Mouse (Mus musculus) heart, adult 18-20 months (tissue): ENCODE measurements at regions not wholly inside any gene's neighbourhood (a gene's known extent, or its start where the extent isn't known, plus 50 kb on each side); places are given as distances from the start of the nearest gene placed in this dataset.
A peak's percentile ranks its signal among the peaks of the same experiment; 100 is the strongest.

ENCODE experiments used
- DNase-seq, 2 experiments: peaks; one replicate each; pipeline ENCODE4 v3.0.0; 2021 to 2022; ENCODE audit warnings: mixed read lengths in 1 of 2

DNA sequence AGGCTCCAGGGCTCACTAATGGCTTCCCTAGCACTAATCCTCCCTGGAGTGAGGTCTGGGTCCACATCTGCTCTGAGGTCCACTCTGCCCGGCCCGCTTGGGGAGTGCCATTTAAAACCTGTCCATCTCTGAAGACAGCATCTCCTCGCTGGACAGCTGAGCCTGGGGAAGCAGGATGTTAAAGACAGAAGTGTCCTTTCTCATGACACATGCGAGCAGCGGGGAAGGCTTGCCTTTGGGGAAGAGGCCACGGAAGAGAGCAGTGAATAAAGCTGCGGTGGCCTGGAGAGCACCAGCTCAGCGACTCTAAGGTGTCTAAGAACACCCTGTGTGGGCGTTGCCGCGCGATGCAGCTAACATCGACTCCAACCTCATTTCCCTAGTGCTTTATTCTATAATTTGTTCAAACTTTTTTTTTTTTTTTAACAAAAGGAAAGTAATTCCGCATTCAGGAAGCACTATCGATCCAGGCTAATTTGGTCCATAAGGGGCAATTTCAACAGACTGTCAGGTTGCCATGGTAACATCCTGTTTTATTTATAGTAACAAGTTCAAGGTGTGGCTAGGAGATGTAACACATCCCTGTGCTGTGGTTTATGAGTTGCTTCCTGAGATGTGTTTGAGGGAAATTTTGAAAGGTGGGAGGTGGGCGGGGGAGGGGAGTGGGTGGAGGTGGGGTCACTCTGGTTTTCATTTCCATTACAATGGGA is 120.0 kb downstream of the Cartpt start:
- DNase-seq: no peak

DNA sequence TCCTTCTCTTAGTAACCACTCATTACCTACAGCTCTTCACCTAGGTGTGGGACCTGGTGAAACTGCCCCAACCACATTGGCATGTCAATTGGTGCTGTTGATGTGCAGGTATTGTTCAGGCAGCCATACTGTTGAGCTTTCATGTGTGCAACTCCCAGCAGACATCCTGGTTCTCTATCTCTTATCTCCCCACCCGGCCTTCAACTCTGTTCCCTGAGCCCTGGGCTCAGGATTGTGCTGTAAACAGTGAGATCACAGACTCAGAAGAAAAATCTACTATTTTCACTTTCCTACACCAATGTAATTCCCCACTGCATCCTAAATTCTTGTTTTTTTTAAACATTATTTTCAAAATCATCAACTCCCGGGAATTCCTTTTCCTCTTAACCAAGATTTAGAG is 122.1 kb downstream of the Cartpt start:
- DNase-seq: no peak

DNA sequence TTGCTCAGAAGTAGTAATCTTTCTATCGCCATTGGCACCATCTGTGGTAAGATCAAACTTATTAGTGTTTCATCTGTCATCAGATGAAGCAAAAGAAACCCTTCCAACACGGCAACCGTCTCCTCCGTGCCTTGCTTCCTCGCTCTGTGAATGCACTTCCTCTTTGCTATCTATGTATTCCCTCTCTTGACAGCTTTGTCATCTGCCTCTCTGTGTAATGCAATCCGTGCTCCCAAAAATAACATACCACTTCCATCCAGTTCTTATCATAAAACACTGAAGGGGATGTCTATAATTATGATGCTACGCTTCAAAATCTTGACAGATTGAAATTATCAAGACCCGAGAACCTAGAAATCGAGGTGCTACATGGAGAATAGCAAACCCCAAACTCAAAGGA is 123.2 kb downstream of the Cartpt start:
- no peak for DNase-seq

DNA sequence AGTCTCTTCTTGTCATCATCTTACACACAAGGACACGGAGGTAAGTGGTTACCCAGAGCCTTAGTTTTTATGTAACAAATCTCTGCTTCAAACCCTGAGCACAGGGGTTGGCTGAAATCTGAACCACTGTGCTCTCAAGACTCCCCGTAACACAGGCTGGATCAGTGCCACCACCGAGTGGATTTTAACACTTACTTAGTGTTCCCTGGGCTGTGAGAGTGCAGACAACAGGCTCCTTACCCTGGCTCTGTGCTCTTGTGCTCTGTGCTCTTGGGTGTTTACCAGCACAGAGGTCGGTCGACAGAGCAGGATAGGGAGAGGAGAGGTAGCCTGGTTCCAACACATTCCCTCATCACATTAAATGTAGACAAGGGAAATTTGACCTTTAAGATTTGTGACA is 134.9 kb downstream of the Cartpt start:
- peak in 1 of 2 experiments; percentile 23 for DNase-seq

DNA sequence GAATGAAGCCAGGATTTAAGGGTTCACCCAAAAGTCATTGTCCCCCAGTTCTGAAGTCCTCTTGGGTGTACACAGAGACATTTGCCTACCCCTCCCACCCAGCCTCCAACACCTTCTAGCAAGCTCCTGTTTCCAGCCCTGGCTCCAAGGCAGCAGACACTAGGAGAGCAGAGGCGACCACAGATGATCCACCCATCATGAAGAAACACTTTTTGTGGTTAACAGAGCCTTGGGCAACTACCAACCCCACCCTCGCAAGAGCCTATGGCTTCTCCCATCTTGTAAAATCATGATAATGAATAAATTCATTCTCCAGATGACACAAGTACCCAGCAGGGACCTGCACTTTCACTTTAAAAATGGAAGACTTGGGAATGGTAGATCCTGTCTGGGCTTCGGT is 136.1 kb downstream of the Cartpt start:
- no peak for DNase-seq

DNA sequence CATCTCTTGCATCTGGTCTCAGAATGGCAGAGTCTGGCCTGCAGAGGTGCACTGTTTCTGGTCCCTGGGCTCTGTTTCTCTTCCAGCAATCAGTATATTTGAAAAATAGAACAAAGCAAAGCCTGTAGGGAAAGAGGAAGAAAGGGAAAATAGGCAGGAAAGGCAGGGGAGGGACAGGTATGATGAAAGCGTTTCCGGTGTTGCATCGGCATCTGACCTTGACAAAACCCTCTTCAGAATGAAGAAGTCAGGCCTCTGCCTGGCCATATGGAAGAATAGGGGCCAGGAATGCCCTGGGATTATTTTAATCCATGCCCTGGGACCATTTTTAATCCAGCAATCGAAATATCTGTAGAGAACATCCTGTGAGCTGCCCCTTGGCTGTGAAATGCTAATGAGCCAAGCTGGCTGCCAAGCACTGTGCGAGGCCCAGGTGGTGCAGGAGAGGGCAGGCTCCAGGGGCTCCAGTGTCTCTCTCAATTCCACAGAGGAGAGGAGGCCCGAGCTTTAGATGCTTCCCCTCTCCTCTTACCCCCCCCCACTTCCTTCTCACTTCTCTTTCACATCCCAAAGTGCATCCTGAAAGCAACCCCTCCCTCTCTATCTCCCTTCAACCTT is 136.7 kb downstream of the Cartpt start:
- DNase-seq: no peak

DNA sequence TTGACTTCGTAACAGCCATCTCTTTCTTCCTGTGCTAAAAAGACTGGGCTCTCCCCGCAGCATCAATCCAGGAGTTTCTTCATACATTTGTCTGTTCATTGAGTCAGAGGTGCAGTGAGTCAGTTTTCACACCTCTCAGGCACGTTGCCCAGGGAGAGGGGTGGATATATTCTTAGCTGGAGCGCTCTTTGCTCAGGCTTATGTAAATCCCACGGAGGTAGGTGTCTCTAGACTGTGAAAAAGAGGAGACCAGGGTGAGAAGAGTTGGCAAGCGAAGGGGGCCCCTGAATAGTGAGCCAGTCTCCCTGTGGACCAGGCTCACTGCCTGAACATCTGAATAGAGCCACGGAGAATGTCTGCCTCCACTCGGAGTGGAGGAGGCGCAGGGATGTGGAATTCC is 139.0 kb downstream of the Cartpt start:
- DNase-seq: no peak

DNA sequence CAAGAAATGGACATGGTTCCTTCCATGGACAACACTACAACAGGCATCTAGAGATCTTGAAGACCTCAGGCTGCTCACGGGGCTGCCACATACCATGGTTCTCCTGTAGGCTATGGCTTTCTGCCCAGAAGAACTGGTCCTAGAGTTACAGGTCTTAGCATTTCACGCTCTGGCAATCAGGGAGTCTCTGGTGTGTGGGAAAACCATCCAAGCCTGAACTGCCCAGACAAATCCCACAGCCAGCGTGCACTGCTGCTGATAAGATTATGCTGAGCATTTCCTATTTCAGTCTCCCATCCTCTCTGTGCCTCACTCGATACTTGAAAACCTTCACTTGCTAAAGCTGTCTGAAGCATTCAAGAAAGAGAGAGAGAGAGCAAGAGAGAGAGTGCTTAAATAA is 139.5 kb downstream of the Cartpt start:
- no peak for DNase-seq

DNA sequence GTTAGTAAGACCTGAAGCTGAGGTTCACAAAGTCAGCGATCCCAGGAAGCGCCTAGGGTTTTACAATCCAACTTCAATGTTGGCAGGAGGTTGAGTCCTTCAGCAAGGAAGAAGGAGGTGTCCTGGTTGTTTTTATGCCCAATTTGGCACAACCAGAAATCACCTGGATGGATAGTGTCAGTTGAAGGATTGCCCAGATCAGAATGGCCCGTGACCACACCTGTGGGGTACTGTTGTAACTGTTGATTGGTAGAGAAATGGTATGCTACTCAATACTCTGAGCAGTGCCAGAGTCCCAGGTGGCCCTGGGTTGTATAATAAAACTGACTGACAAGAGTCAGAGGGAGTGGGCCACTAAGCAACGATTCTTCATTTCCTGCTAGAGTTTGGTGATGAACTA is 140.2 kb downstream of the Cartpt start:
- no peak for DNase-seq

DNA sequence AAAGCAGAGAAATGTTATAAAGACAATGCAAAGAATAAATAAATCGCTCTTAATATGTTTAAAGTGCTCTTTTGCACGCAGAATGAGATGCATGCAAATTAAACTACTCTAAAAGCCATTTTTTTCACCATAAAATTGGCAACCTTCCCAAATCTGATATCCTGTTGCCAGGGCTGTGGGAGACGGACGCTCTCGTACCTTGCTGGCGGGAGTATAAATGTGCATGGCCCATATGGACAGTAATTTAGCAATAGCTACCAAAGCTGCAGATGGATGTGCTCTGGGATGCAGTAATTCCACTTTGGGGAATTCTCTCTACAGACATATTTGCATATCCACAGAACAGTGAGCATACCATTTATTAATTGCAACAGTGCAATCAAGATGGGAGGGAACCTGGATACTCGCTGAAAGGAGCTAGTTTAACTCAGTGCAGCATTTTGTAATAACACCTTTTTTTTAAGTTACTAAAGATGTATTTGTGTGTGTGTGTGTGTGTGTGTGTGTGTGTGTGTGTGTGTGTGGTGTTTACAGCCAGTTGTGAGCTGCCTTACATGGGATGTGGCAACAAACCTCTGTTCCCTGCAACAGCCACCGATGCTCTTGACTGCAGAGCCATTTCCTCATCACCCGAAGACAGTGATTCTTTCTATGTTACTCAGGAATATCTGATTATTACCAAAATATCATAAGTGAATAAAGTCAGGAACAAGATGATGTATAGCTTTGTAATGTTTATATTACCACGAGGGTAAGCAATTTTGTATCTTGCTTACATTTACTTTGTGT is 141.4 kb downstream of the Cartpt start:
- DNase-seq: no peak

DNA sequence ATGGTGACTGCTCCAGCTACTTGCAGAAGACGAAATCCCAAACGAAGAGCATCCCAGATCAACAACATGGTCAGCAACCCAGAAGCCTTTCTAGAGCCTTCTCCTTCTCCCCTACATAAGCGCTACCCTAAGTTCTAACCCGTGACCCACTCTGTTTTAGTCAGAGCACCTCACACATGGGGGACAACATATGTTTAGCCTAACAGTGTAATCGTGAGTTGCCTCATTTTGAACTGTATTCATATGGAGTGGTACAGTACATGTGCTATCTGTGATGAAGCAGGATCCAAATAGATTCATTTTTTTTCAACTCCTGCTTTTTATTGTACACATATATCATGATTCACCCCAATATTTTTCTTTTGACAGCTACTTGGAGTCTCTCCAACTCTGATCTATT is 146.2 kb downstream of the Cartpt start:
- DNase-seq: no peak

DNA sequence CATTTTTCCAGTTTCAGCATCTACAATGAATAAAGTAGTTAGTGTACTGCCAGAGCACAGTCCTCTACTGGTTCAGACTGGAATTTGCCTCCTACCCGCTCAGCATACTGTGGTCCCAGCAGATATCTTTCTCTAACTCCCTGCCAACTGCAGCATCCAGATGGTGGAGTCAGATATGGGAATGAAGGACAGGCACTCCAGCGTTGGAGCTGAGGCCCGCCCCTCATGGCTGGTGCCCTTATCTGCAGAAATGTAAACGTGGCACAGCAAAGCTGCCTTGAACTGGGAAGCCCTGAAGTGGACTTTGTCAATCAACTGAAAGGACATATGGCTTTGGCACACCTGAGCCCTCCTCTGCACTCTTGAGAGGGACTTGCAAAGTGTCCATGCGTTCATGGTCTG is 146.6 kb downstream of the Cartpt start:
- no peak for DNase-seq

DNA sequence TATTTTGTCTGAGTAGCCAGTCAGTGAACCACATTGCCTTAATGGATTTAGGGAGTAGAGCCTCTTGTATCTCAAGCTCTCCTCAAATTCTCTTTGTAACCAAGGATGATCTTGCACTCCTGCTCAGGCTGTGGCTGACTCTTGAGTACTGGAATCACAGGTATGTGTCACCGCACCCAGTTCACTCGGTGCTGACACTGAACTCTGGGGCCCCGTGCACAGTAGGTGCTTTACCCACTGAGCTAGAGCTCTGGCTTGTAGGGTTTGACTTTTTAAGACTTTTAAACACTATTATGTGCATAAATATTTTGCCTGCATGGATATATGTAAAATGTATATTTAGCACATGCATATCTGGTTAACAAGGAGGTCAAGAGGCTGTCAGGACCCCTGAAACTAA is 147.4 kb downstream of the Cartpt start:
- no peak for DNase-seq

DNA sequence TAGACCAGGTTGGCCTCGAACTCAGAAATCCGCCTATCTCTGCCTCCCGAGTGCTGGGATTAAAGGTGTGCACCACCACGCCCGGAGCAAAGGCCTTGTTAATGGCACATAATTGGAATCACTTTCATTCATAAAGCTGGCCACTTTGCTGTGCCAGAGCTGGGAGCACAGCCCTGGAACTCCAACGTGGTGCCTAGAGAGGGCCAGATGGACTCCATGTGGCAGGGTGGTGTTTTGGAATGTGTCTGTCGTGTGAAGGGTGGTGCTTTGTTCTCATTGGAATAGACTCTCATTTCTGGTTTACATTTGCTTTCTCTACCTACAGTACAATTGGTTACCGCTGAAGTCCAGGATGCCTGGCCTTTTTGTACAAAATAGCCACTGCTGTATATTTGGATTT is 150.2 kb downstream of the Cartpt start:
- DNase-seq: no peak

DNA sequence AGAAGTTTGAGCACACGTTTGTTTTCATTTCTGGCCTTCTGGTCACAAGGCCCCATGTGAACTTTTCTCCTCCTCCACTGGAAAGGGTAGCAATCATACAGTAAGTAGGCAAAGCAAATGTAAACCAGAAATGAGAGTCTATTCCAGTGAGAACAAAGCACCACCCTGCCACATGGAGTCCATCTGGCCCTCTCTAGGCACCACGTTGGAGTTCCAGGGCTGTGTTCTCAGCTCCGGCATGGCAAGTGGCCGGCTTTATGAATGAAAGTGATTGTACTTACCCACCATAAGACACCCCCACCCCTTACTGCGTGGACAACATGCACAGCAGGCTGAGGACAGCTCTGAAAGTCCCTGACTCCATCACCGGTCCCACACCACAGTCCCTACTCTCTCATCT is 151.5 kb downstream of the Cartpt start:
- DNase-seq: no peak

DNA sequence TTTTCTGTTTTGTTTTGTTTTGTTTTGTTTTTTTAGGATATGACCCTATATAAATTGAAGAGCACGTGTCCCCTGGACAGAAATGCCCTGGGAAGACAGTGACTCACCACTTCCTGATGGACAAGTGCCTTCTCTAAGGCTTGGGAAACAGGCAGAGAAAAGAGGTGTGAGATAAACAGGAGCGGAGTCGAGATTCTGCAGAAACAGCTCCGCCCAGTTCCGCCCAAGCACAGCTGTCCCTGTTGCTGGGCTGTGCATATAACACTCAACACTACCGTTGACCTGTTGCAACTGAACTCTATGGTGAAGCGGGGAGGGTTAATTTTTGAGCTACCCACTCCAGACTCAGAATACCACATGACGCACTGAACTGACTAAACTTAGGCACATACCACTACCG is 152.8 kb downstream of the Cartpt start:
- peak; percentile 20 to 39 for DNase-seq

DNA sequence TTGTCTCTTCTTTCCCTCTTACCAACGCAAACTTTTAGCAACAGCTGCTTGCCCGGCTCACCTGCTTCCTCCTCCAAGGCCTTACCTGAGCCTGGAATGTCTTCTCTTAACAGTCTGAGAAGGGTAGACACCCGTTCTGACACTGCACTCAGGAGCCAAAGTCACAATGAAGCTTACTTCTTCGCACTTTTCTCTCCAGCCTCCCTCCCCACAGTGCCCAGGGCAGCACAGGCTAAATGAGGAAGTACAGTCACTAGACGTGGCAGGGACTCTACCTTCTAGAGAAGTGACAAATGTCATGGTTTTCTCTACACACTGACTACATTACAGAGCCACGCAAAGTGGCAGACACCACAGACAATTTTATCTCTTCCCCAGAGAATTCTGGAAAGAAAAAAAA is 155.4 kb downstream of the Cartpt start:
- DNase-seq: no peak

DNA sequence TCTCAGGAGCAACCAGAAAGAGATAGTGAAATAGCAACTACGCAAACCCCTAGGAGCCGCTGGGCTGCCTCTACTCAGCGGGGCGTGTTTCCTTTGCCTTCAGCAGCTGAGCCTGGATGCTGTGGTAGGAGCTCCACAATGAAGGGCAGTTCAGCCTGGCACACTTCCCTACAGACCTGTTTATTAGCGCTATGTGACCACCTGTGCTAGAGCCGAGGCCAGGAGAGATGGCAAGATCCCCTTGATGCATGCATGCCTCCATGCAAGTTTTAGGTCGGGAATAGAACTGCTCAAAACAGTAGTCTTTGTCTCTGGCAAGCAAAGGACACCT is 156.1 kb downstream of the Cartpt start:
- DNase-seq: no peak

DNA sequence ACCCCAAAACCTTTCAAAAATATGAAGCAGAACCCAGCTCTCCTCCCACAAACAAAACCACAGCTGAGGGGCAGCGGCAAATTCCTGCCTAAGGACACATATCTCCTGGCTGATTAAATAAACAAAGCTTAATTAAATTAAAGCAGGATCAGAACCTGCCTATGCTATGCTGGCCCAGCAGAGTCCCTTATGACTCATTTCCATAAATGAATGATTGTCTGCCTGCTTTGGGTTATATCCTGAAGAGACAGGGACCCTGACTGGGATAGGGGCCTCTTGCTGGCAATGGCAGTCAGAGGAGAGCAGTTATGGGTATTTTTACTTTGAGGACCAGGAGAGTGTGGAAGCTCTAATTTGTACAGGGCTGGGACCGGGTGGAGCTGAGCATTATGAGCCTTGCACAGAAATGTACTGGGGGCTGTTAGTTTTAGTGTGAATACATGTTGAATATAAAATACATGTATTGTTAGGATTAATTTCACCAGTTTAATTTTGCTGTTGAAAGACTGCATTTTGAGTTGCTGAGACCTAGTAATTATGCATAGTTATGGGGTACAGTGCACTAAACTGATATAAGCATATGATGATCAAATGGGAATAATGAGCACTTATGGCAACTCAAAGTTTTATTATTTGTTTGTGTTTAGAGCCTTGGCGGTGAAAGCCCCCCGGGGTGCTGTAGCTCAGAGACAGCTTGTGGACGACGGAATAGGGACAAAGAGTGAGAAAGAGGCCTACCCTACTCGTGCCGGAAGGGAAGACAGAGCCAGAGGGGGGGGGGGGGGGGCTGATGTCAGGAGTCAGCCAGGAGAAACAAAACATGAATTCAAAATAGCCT is 156.7 kb downstream of the Cartpt start:
- DNase-seq: no peak

DNA sequence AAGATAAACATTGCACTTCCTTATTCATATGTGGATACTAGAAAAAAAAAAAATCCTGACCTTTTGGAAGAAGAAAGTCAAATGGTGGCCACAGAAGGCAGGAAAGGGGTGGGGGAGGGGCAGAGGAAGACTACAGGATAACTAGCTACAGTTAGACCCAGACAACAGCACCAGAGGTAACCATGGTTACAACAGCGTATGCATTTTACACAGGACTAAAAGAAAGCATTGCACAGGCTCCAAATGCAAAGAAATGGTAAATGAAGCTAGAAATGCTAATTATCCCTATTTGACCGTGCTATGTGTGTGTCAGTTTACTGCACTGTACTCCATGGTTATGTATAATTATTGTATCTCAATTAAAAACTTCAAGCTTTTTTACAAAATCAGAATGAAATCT is 158.4 kb downstream of the Cartpt start:
- no peak for DNase-seq

DNA sequence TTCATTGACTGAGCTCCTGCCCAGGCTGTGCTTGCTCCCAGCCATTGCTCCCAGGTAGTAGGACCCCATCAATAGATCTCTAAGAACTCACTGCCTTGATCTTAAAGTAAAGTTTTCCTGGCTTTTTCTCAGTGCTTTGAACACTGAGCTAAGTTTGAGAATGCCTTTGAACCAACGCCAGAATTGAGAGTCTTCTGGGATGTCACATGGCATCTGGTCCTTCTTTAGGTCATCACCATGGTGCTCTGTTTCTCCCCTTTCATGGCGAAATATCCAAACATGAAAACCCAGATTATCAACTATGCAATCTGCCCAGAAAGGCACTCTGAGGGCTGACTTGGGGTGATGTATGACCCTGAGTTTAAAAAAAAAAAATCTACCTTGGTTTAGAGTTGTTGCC is 158.9 kb downstream of the Cartpt start:
- no peak for DNase-seq

DNA sequence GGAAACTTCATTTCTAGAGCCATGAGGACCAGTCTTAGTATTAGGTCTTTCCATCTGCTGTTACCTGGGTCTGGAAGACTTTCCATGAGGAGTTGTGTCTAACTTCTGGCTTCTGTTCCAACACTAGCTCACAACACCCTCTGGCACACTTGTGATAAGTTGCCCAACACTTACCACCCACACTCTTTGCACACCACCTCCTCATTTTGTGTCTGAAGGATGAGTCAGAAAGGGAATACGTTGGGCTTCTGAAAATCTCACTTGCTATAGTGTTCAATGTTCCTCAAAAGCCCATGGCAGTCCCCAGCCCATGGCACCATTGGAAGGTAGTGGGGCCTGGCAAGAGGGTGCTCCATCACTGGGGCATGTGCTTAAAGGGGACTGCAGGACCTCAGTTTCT is 161.5 kb downstream of the Cartpt start:
- no peak for DNase-seq

DNA sequence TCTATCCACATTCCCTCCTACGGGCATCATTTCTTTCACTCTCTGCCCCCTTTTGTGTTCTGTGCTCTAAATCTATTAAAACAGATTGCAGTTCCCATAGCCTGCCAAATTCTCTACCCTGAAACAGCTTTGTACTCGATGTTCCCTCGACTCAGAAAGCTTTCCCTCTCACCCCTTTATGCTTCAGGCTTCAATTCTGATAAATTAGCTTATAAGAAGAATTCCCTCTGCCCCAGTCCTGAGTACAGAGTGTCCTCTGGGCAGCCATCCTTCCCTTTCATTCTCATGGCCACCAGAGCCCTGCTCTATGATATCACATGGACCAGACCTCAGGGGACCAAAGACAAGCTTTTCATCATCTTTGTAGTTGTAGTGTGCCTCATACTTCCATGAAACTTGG is 163.6 kb downstream of the Cartpt start:
- DNase-seq: peak in 1 of 2 experiments; percentile 35
